Mouse (Mus musculus): Measurements from ENCODE around the gene Dlg2.

Gene Dlg2

GRCm38 (mm10) chr7:91284167-91284566 is 807.7 kb downstream of the Dlg2 start:
- DNase-seq = peak; percentile 91 to 96

GRCm38 (mm10) chr7:91288324-91288723 is 811.9 kb downstream of the Dlg2 start:
- DNase-seq = peak in 1 of 2 experiments; percentile 30

GRCm38 (mm10) chr7:91296127-91296526 is 819.7 kb downstream of the Dlg2 start:
- no peak for DNase-seq

- DNase-seq = no peak
Observed at GRCm38 (mm10) chr7:91311177-91311576, 834.7 kb downstream of the Dlg2 start.

- DNase-seq = no peak
Observed at GRCm38 (mm10) chr7:91345073-91345472, 868.6 kb downstream of the Dlg2 start.

GRCm38 (mm10) chr7:91369821-91370321 is 893.4 kb downstream of the Dlg2 start:
- DNase-seq = no peak

- DNase-seq = no peak
Observed at GRCm38 (mm10) chr7:91382281-91382680, 905.8 kb downstream of the Dlg2 start.

GRCm38 (mm10) chr7:91383873-91384272 is 907.4 kb downstream of the Dlg2 start:
- no peak for DNase-seq

GRCm38 (mm10) chr7:91389272-91389671 is 912.8 kb downstream of the Dlg2 start:
- no peak for DNase-seq

- no peak for DNase-seq
Observed at GRCm38 (mm10) chr7:91397827-91398226, 921.4 kb downstream of the Dlg2 start.

- DNase-seq = no peak
Observed at GRCm38 (mm10) chr7:91412109-91412508, 935.6 kb downstream of the Dlg2 start.

GRCm38 (mm10) chr7:91414150-91414549 is 937.7 kb downstream of the Dlg2 start:
- DNase-seq = no peak

- no peak for DNase-seq
Observed at GRCm38 (mm10) chr7:91414749-91415148, 938.3 kb downstream of the Dlg2 start.

GRCm38 (mm10) chr7:91420215-91420614 is 943.7 kb downstream of the Dlg2 start:
- DNase-seq = no peak

- DNase-seq = no peak
Observed at GRCm38 (mm10) chr7:91423784-91424183, 947.3 kb downstream of the Dlg2 start.

GRCm38 (mm10) chr7:91429712-91430275 is 953.3 kb downstream of the Dlg2 start:
- DNase-seq = no peak

GRCm38 (mm10) chr7:91431594-91432240 is 955.2 kb downstream of the Dlg2 start:
- peak; percentile 75 to 79 for DNase-seq

GRCm38 (mm10) chr7:91432563-91432962 is 956.1 kb downstream of the Dlg2 start:
- DNase-seq = no peak

- no peak for DNase-seq
Observed at GRCm38 (mm10) chr7:91434739-91435138, 958.3 kb downstream of the Dlg2 start.

- DNase-seq = no peak
Observed at GRCm38 (mm10) chr7:91440326-91440725, 963.9 kb downstream of the Dlg2 start.

- DNase-seq = peak; percentile 16 to 35
Observed at GRCm38 (mm10) chr7:91442447-91443376, 966.2 kb downstream of the Dlg2 start.

- DNase-seq = no peak
Observed at GRCm38 (mm10) chr7:91443377-91443714, 966.9 kb downstream of the Dlg2 start.

GRCm38 (mm10) chr7:91443913-91444312 is 967.4 kb downstream of the Dlg2 start:
- peak in 1 of 2 experiments; percentile 4 for DNase-seq

- peak in 1 of 2 experiments; percentile 6 for DNase-seq
Observed at GRCm38 (mm10) chr7:91444728-91445127, 968.3 kb downstream of the Dlg2 start.

Data from cerebellum, postnatal 14 days (tissue).